Mouse (Mus musculus): ENCODE results near the gene Rmi2.
"Not testable (repeated sequence)": the region's sequence is repeated elsewhere in the genome, so short reads cannot be mapped to it uniquely, and the experiment has no call there.

Gene Rmi2

GRCm38 (mm10) chr16:10834911-10835587, at the start of gene Rmi2:
TSS of gene Rmi2 (plus strand) at chr16:10835059.
- peak; percentile 86 for DNase-seq

- DNase-seq, result peak; percentile 91
Measured at GRCm38 (mm10) chr16:10785371-10786231, 49.3 kb upstream of the Rmi2 start, which contains the start of gene Socs1. TSS of gene Socs1 (minus strand) at chr16:10785536.

DNA sequence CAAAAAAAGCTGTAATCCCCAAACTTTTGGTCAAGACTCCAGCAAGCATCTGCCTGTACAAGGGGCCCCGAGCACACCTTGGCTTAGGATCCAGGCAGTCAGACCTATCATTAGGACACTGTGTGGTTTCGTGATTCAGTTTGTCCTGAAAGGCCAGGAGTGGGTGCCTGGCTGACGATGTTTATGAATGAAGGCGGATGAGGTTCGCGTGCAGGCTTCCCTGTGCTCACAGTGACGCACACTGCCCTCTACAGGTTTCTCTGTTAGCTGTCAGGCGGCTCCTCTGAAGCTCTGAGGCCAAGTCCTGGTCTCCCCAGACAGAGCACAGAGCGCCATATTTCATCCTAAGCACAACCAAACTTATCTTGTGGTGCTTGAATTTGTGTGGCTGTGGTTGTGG, 48.6 kb upstream of the Rmi2 start:
- peak; percentile 86 for DNase-seq

GRCm38 (mm10) chr16:10786782-10787547, 47.9 kb upstream of the Rmi2 start:
- DNase-seq, result no peak

DNA sequence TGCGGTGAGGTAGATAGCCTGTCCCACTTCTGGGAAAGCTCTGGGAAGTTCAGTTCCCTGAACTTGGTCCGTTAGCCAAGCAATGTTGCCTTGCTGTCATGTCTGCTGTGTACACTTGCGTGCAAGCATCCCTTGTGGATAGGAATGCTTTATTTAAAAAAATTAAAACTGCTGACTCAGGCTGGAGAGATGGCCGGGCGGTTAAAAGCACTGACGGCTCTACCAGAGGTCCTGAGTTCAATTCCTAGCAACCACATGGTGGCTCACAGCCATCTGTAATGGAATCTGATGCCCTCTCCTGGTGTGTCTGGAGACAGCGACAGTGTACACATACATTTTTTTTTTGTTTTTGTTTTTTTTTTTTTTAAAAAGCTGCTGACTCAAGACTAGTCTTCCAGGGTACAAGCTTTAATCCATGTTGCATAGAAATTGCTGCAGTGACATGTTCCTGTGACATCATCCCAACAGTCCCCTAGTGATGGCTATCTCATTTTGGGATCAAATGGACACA, 47.3 kb upstream of the Rmi2 start:
- no peak for DNase-seq

DNA sequence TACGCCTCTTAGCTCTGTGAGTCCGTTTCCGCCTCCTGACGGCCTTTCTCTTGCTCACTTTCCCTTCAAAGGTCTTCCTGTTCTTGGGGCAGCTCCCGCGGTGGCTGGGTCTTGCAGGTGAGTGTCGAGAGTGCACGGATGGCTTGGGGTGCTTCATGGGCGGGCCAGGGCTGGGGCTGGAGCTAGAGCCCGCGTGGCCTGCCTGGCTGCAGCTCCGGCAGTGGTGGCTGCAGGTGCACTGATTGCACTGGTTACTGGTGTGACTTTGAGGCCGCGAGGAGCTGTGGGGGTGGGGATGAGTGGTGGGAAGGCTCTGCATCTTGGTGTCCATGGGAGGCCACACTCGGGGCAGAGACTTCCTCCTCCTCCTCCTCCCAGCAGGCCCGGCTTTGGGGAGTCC, 46.6 kb upstream of the Rmi2 start, which contains the start of gene Tnp2:
Gene Tnp2, minus strand, starts transcription at position 390 of the 400 bp plus-strand sequence.
- no peak for DNase-seq

- no peak for DNase-seq
Measured at GRCm38 (mm10) chr16:10788866-10789265, 46.0 kb upstream of the Rmi2 start.

GRCm38 (mm10) chr16:10790702-10791101, 44.2 kb upstream of the Rmi2 start, which contains the start of gene Prm3:
TSS of gene Prm3 (minus strand) at chr16:10790914.
- no peak for DNase-seq

DNA sequence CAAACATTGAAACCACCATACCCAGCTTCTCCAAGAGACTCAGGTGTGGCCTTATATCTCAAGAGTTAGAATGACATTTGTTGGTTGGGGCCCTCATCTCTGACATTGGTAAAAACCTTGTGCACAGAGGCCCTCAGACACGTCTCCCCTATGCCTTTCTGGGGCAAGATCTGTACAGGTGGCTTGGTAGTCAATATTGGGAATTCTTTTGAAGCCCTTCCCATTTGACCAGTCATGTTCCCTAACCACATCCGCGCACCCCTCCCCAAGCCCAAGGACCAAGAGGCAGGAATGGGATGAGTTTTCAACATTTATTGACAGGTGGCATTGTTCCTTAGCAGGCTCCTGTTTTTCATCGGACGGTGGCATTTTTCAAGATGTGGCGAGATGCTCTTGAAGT, 38.8 kb upstream of the Rmi2 start, which contains the start of gene Prm2:
Gene Prm2, minus strand, starts transcription at position 101 of the 400 bp plus-strand sequence.
- DNase-seq, result no peak

DNA sequence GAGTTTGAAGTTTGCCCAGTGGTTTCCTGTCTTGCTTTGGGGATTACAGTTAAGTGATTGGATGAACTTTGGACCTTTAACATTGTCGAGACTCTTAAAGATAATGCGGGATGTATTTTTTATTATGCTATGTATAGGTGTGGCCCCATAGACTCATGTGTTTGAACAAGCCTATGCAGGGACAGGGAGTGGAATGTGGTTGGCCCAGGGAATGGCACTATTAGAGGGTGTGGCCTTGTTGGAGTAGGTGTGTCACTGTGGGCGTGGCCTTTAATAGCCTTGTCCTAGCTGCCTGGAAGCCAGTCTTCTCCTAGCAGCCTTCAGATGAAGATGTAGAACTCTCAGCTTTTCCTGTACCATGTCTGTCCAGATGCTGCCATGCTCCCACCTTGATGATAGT, 32.4 kb upstream of the Rmi2 start:
- DNase-seq, result not testable (repeated sequence)

- no peak for DNase-seq
Measured at GRCm38 (mm10) chr16:10805789-10806527, 28.9 kb upstream of the Rmi2 start, which contains the start of gene Prm1. TSS of gene Prm1 (minus strand) at chr16:10805839.

- DNase-seq, result no peak
Measured at GRCm38 (mm10) chr16:10810376-10810775, 24.5 kb upstream of the Rmi2 start.

DNA sequence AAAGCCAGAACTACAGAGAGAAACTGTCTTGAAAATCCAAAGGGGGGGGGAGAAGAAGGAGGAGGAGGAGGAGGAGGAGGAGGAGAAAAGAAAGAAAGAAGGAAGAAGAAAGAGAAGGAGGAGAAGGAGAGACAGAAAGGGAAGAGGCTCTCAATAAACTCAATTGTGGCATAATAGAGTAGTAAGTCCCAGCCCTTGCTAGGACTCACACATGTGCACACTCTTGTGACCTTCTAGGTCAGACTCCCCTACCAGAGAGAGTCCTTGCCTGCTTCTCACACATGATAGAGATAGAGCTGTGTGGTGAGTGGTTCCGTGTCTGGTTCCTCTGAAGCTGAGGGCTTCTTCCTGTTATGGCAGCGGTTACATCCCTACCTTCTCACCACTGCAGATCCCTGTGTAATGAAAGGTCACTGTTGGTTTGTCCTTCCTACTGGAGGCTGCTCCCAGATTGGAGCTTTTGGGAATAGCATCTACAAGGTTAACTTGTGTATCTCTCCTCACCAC, 21.9 kb upstream of the Rmi2 start, which contains the start of gene Gm11172:
Gene Gm11172, plus strand, starts transcription at position 51 of the 507 bp plus-strand sequence.
- no peak for DNase-seq

DNA sequence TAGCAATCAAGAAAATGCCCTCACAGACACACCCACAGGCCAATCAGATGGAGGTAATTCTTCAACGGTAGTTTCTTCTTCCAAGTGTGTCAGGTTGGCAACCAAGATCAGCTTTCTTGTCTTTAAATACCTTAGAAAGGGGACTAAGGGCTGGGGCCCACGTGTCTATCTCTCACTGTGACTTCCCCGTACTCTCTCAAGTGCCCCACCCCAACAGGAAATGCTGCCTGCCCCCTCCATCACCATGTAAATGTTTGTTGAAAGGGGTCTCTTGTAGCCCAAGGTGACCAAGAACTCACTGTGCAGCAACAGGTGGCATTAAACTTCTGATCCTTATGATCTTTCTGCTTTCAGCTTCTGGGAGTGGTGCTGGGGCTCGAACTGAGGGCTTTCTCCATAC, 21.1 kb upstream of the Rmi2 start:
- no peak for DNase-seq

GRCm38 (mm10) chr16:10814864-10815263, 20.0 kb upstream of the Rmi2 start:
- peak; percentile 23 for DNase-seq

DNA sequence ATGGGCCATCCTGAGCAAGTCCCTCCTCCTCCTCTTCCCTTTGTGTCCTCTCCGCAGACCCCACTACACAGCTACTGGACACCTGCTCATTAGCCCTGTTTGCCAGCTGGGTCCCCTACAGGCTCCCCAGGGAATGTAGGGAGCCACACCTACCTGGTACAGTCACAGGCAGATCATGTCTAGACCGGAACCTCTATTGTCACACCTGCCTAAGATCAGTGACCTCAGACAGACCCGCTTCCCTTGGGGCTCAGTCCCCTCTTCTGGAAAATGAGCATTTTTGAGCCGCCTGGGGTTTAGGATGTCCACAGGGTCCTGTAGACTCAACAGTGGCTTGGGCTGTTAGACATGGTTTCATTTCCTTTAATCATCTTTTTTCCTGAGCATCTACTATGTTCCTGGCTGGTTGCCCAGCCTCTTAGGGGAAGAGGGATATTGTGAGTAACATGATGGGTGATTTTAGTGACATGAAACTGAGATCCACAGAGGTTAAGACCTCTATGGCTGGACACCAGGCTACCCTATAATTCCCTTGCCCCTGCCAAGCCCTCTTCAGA, 16.2 kb upstream of the Rmi2 start:
- DNase-seq, result no peak

DNA sequence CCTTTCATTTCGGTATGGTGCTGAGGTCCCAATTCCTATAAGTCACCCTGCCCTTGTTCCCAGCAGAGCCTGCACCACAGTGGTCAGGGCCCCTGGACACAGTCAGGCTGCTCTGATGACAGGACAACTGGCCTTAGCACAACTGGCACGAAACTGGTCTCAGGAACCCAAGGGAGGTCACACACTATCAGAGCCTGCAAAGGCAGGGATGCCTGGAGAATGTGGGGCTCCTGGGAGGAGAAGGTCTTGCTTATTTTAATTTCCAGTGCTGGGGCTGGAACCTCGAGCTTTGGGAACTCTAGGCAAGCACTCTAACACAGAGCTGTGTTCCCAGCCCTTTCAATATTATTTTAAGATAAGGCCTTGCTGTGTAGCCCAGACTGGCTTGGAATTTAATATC, 14.9 kb upstream of the Rmi2 start:
- DNase-seq, result no peak

- no peak for DNase-seq
Measured at GRCm38 (mm10) chr16:10821387-10821786, 13.5 kb upstream of the Rmi2 start.

DNA sequence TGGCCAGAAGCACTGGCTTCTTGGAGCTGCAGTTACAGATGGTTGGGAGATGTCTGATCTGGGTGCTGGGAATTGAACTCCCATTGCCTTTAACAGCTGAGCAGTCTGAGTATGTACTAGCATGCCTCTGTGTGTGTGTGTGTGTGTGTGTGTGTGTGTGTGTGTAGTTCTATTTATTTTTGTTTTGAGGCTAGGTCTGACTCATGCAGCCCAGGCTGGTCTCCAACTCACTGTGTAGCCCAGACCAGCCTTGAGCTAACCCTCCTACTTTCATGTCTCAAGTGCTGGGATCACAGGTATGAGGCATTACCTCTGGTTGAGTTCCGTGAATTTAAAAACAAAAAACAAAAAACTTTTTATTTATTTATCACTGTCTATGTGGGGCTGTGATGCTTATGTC, 10.3 kb upstream of the Rmi2 start:
- DNase-seq, result no peak

DNA sequence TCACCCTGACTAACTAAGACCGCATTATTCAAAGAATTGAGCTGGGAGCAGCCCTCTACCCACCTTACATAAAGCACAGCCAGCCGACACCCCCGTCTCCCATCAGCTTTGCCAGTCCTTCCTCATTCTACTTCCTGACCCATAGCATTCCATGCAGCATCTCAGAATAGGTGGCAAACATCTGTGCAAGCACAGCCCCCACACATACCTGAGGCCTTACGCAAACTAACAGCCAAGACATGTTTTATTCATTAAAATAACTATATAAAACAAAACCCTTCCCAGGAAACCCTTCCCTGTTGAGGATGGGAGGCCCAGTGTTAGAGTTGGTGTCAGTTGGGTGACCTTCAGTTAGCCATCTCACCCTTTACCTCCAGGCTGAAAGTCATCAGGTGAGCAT, 9.0 kb upstream of the Rmi2 start:
- DNase-seq, result no peak

DNA sequence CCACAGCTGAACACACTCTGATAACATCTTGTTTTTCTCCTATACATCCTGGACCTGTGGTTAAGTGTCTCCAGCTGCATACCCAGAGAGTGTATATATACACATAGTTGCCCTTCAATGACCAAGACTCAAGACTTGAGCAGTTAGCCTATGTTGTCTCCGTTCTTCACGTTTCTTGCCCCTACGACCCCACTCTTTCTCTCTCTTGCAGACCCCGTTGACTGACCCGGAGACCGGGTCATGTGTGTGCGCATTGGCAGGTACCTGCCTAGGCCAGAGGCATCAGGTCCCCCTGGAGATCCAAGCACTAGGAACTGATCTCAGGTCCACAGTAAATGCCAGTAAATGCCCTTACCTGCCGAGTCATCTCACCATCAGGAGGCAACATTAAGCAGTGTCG, 7.6 kb upstream of the Rmi2 start:
- no peak for DNase-seq
